Mouse (Mus musculus) adrenal gland (tissue): ENCODE data around the gene Cacna1g.

Experiments
- intact Hi-C: fragments of 180-260 bp; cut with DNase I; formaldehyde crosslinking; loops from one replicate; pipeline ENCODE4 v1.15.1; 2025

Gene Cacna1g

DNA sequence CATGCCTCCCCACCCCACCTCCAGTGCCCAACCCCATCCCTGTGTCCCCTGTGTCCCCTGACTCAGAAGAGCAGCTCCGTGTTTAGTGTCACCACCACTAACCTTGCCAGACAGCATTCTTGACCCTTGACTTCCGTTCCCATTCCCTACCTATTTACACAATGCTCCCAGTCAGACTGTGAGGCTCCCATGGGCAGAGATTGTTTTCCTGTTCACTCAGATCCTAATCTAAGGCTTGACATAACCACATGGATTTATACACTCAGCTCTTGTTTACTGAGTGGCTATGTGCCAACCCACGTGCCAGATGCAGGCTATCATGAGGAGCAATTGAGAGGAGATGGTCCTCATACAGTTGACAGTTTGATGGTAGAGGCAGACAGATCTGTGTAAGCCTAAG is 108.7 kb downstream of the Cacna1g start:
- intact Hi-C loops: no loop called here

DNA sequence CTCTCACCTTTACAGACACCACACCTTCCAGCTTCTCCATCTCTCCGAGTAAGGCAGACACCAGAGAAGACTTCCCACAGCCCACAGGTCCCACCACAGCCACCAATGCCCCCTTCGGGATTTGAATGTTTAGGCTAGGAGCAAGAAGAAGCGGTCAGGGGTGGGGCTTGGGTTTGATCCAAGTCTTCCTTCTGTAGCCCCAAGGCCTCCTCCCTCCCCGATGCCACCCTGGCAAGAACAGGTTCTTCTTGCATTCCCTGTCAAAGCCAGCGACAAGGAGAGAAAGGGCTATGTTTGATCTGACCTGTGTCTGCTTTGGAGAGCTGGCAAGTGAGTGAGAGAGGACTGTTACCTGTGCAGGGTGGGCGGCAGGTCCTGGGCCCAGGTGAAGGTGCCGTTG is 110.3 kb downstream of the Cacna1g start:
- intact Hi-C loops: no loop called here

DNA sequence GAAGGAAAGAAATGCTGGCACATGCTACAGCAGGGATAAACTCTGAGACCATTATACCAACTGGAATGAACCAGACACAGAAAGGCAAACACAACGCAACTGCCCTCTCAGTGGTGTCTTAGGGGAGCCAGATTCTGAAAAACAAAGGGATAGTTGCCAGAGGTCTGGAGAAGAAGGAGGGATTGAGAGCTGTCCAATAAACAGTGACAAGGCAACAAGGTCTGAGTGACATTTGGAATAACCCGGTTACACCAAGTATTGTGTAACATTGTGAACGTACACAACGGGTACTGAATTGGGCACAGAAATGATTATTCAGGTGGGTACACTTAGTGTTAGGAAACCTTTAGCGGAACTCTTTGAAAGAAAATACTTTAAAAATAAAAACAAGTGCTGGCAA is 111.9 kb downstream of the Cacna1g start:
- intact Hi-C loops: no loop called here

DNA sequence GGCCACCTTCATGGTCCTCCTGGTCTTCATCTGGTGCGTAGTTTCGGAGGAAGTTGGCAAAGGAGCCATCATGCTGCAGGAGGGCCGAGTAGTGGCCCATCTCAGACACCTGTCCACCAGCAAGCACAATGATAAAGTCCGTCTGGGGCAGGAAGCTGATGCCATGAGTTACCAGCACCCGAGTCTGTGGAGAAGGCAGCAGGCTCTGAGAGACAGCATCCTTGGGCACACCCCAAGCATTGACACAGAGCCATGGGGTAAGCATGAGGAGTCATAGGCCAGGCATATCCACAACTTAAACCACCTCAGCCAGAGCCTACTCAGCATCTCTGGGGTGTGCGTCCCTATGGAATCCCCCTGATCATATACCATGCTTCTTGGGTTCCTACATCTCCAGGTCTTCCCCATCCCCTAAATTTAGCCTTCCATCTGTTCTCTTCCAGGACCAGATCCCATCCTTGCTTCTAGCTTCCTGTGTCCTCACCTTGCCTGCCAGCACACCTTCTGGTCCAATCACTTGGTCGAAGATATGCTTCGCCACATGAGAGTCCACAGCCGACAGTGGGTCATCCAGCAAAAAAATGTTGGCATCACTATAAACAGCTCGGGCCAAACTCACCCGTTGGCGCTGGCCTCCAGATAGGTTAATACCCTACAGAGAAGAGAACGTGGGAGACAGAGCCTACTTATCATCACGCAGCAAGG is 112.7 kb downstream of the Cacna1g start:
- intact Hi-C loops: no loop called here

DNA sequence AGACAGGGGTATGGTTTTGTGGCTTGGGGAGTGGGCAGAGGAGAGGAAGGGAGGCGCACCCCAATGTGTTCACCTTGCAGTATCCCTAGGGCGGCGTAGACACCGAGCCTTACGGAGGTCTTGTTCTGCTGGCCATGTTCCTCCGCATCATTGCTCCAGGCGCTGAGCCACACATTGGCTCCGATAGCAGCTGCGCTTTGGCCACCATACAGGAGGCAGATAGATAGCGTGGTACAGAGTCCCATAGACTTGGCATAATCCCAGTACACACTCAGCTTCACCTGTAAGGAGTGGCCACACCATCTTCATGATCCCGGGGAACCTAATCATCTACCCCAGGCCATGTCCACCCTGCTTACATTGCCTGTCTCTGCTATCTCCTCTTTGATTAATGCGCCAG is 114.8 kb downstream of the Cacna1g start:
- intact Hi-C loops: no loop called here
